Mouse (Mus musculus) G1E (cell line): ENCODE data around the gene Slc25a10. TPM values are rescaled to one million over a fixed set of nuclear protein-coding genes. Genes with fewer than 3 reads are reported as not detected.
A peak's percentile ranks its signal among the peaks of the same experiment; 100 is the strongest.

Source experiments
- ATAC-seq: 2 replicates; pipeline ENCODE4 v1.8.0; 2016; ENCODE audit warnings: mild to moderate bottlenecking; ENCODE audit not compliant: insufficient number of reproducible peaks, poor library complexity, low FRiP score, severe bottlenecking; ENCODE audit errors: extremely low read depth
- DNase-seq: peaks from one replicate; pipeline ENCODE4 v3.0.0; 2012; ENCODE audit warnings: low spot score
- H3K27me3 ChIP-seq: 2 replicates; pipeline ENCODE4 v1.6.1; 2012; ENCODE audit warnings: mild to moderate bottlenecking, low read length, inconsistent platforms; ENCODE audit not compliant: insufficient read depth
- H3K36me3 ChIP-seq: replicated peaks from 2 replicates; pipeline ENCODE3; 2012; ENCODE audit warnings: mild to moderate bottlenecking, inconsistent platforms
- H3K4me1 ChIP-seq: 2 replicates; pipeline ENCODE4 v1.6.1; 2012; ENCODE audit warnings: low read depth, low read length, inconsistent platforms, mixed read lengths; ENCODE audit not compliant: insufficient read depth
- H3K4me3 ChIP-seq: 2 replicates; pipeline ENCODE4 v1.5.1; 2012; ENCODE audit warnings: low read depth, mild to moderate bottlenecking, inconsistent platforms, low read length, moderate library complexity, mixed read lengths
- H3K9me3 ChIP-seq: replicated peaks from 2 replicates; pipeline ENCODE4 v1.6.1; 2012; ENCODE audit warnings: inconsistent platforms
- CTCF ChIP-seq: IDR thresholded peaks from 2 replicates; pipeline ENCODE4 v1.5.1; 2012; ENCODE audit warnings: low read depth, low read length, inconsistent platforms, mixed read lengths
- GATA1 ChIP-seq: IDR thresholded peaks from 2 replicates; pipeline ENCODE4 v1.6.1; 2012; ENCODE audit warnings: borderline replicate concordance, low read length, inconsistent platforms, mixed read lengths
- GATA2 ChIP-seq: IDR thresholded peaks from 2 replicates; pipeline ENCODE4 v1.6.1; 2012; ENCODE audit warnings: low read depth, low read length, inconsistent platforms, borderline replicate concordance
- POLR2AphosphoS5 ChIP-seq: IDR thresholded peaks from 2 replicates; pipeline ENCODE4 v1.6.1; 2012; ENCODE audit warnings: low read depth, low read length, inconsistent platforms; ENCODE audit not compliant: insufficient replicate concordance
- TAL1 ChIP-seq: conservative IDR thresholded peaks from 2 replicates; pipeline ENCODE4 v1.6.1; 2012; ENCODE audit warnings: low read depth, low read length, inconsistent platforms, mixed read lengths
- polyA plus RNA-seq: library from polyadenylated mRNA; stranded (reverse); fragments of >175 nt; gene quantifications from 2 replicates; pipeline ENCODE4 v1.2.3, GENCODE M21; 2012
- total RNA-seq, 2 experiments: library from RNA; stranded (forward) in 1 of 2; stranded (reverse) in 1 of 2; fragments of 200-1000 nt in 1 of 2; fragments of >200 nt in 1 of 2; fragmentation: Nextera tagmentation in 1 of 2; gene quantifications; 2 replicates each; pipeline ENCODE4 v1.2.3; 2014 to 2017

The Slc25a10 gene
- total and polyA plus RNA-seq, 3 experiments, result 18.7 to 38.7 (median 22.1) TPM

GRCm38 (mm10) chr11:120490291-120491046 is 1.2 kb upstream of the Slc25a10 start:
- Histone ChIP-seq H3K36me3 (peaks cover 84% of the 10 kb centered on the region), H3K4me3 (no peak overlapping the region; the same call in 1 of the 2 replicates), H3K27me3 (no peaks in the 10 kb centered on the region), H3K4me1 (peaks cover 82% of the 10 kb centered on the region), H3K9me3 (no peaks in the 10 kb centered on the region)
- ATAC-seq (no peak), DNase-seq (no peak)
- no peak for TF ChIP-seq GATA1
- no peak for TF ChIP-seq GATA2
- no peak for TF ChIP-seq CTCF
- no peak; the same call in 1 of the 2 replicates for TF ChIP-seq POLR2AphosphoS5
- no peak for TF ChIP-seq TAL1

- Histone ChIP-seq H3K4me1 (peaks cover 69% of the 10 kb centered on the region), H3K27me3 (no peaks in the 10 kb centered on the region), H3K4me3 (peak overlapping the region; percentile 88), H3K36me3 (peaks cover 84% of the 10 kb centered on the region), H3K9me3 (no peaks in the 10 kb centered on the region)
- peak; percentile 48; the same call in 1 of the 2 replicates for ATAC-seq
- TF ChIP-seq GATA2 (no peak), CTCF (no peak), GATA1 (no peak), POLR2AphosphoS5 (no peak), TAL1 (no peak)
- peak; percentile 63 for DNase-seq
Measured at GRCm38 (mm10) chr11:120492024-120492877, 611 bp downstream of the Slc25a10 start.

- Histone ChIP-seq H3K4me1 (peaks cover 63% of the 10 kb centered on the region), H3K27me3 (no peaks in the 10 kb centered on the region), H3K4me3 (peak overlapping the region; percentile 88; the same call in 1 of the 2 replicates), H3K36me3 (peaks cover 84% of the 10 kb centered on the region), H3K9me3 (no peaks in the 10 kb centered on the region)
- no peak for ATAC-seq
- no peak for DNase-seq
- TF ChIP-seq TAL1 (no peak), CTCF (no peak), POLR2AphosphoS5 (no peak), GATA2 (no peak), GATA1 (no peak)
Measured at GRCm38 (mm10) chr11:120492878-120493203, 1.2 kb downstream of the Slc25a10 start.

- Histone ChIP-seq H3K4me3 (peak overlapping the region; percentile 88; the same call in 1 of the 2 replicates), H3K27me3 (no peaks in the 10 kb centered on the region), H3K4me1 (peaks cover 58% of the 10 kb centered on the region), H3K36me3 (peaks cover 84% of the 10 kb centered on the region), H3K9me3 (no peaks in the 10 kb centered on the region)
- ATAC-seq (no peak), DNase-seq (no peak)
- TF ChIP-seq TAL1, result no peak
- TF ChIP-seq CTCF, result no peak
Measured at GRCm38 (mm10) chr11:120493351-120493750, 1.7 kb downstream of the Slc25a10 start.

GRCm38 (mm10) chr11:120493911-120494310 is 2.3 kb downstream of the Slc25a10 start:
- H3K27me3 ChIP-seq, result no peaks in the 10 kb centered on the region
- H3K36me3 ChIP-seq, result peaks cover 84% of the 10 kb centered on the region
- TF ChIP-seq CTCF (no peak), GATA2 (no peak), POLR2AphosphoS5 (no peak), GATA1 (no peak), TAL1 (no peak)
- no peak overlapping the region for H3K4me3 ChIP-seq
- DNase-seq (no peak), ATAC-seq (no peak)
- H3K4me1 ChIP-seq, result peaks cover 53% of the 10 kb centered on the region
- no peaks in the 10 kb centered on the region for H3K9me3 ChIP-seq

- Histone ChIP-seq H3K4me3 (no peak overlapping the region), H3K9me3 (no peaks in the 10 kb centered on the region), H3K4me1 (peaks cover 33% of the 10 kb centered on the region), H3K27me3 (peaks cover 8% of the 10 kb centered on the region; the same call in 1 of the 2 replicates), H3K36me3 (peaks cover 72% of the 10 kb centered on the region)
- DNase-seq (no peak), ATAC-seq (no peak)
- TF ChIP-seq POLR2AphosphoS5, result no peak
- TF ChIP-seq GATA2, result no peak
Measured at GRCm38 (mm10) chr11:120497436-120497835, 5.8 kb downstream of the Slc25a10 start.
